Mouse (Mus musculus): ENCODE results near the gene Mfn2. TPM values are rescaled to one million over a fixed set of nuclear protein-coding genes. Genes with fewer than 3 reads are reported as not detected.
A peak's percentile ranks its signal among the peaks of the same experiment; 100 is the strongest.
"Not testable (repeated sequence)": the region's sequence is repeated elsewhere in the genome, so short reads cannot be mapped to it uniquely, and the experiment has no call there.

Gene Mfn2
- polyA plus RNA-seq, 1 experiment from 2014 or later: 15.5 TPM

- no peaks in the 10 kb centered on the region for H3K27me3 ChIP-seq
- peaks cover 43% of the 10 kb centered on the region for H3K4me1 ChIP-seq (replicated peaks)
- H3K9me3 ChIP-seq (replicated peaks): no peaks in the 10 kb centered on the region
- H3K4me2 ChIP-seq: peak overlapping the region; percentile 80
- ATAC-seq (ENCODE audit: insufficient read depth): no peak
- H3K36me3 ChIP-seq (replicated peaks): peaks cover 45% of the 10 kb centered on the region
- H3K27ac ChIP-seq (replicated peaks): peak overlapping the region; percentile 84
- 4% methylated on average over 22 of the region's 22 CpGs for WGBS (ENCODE audit: insufficient replicate concordance)
- H3K4me3 ChIP-seq (replicated peaks): peak overlapping the region; percentile 87
- peak overlapping the region; percentile 84 for H3K9ac ChIP-seq
Observed at GRCm38 (mm10) chr4:147867563-147868449, 36.7 kb downstream of the Mfn2 start.

- H3K9me3 ChIP-seq (replicated peaks); ATAC-seq (ENCODE audit: insufficient read depth); H3K27ac ChIP-seq (replicated peaks); H3K27me3 ChIP-seq; H3K9ac ChIP-seq: not testable (repeated sequence)
- Histone ChIP-seq H3K4me3 (replicated peaks) (peak overlapping the region; percentile 87), H3K36me3 (replicated peaks) (peaks cover 47% of the 10 kb centered on the region), H3K4me1 (replicated peaks) (peaks cover 43% of the 10 kb centered on the region), H3K4me2 (peak overlapping the region; percentile 80)
- WGBS (ENCODE audit: insufficient replicate concordance): 59% methylated on average over 3 of the region's 3 CpGs
Observed at GRCm38 (mm10) chr4:147866793-147867192, 37.7 kb downstream of the Mfn2 start.

- WGBS (ENCODE audit: insufficient replicate concordance): 91% methylated on average over 9 of the region's 9 CpGs
- no peak overlapping the region for H3K4me3 ChIP-seq (replicated peaks)
Observed at GRCm38 (mm10) chr4:147866056-147866455, 38.4 kb downstream of the Mfn2 start.

GRCm38 (mm10) chr4:147865651-147866050 is 38.9 kb downstream of the Mfn2 start:
- WGBS (ENCODE audit: insufficient replicate concordance): 86% methylated on average over 6 of the region's 6 CpGs
- H3K27me3 ChIP-seq: no peaks in the 10 kb centered on the region
- H3K27ac ChIP-seq (replicated peaks): no peak overlapping the region
- H3K4me3 ChIP-seq (replicated peaks): no peak overlapping the region
- H3K4me1 ChIP-seq (replicated peaks): peaks cover 39% of the 10 kb centered on the region
- no peaks in the 10 kb centered on the region for H3K9me3 ChIP-seq (replicated peaks)
- peaks cover 53% of the 10 kb centered on the region for H3K36me3 ChIP-seq (replicated peaks)
- ATAC-seq (ENCODE audit: insufficient read depth): no peak
- no peak overlapping the region for H3K9ac ChIP-seq
- H3K4me2 ChIP-seq: no peak overlapping the region

More at GRCm38 (mm10) chr4:147866056-147866455, 38.4 kb downstream of the Mfn2 start:
- ATAC-seq (ENCODE audit: insufficient read depth): no peak
- peaks cover 41% of the 10 kb centered on the region for H3K4me1 ChIP-seq (replicated peaks)
- no peak overlapping the region for H3K4me2 ChIP-seq
- H3K36me3 ChIP-seq (replicated peaks): peaks cover 51% of the 10 kb centered on the region
- no peak overlapping the region for H3K9ac ChIP-seq
- H3K9me3 ChIP-seq (replicated peaks): no peaks in the 10 kb centered on the region
- no peaks in the 10 kb centered on the region for H3K27me3 ChIP-seq
- H3K27ac ChIP-seq (replicated peaks): no peak overlapping the region; the same call in 1 of the 2 replicates

GRCm38 (mm10) chr4:147862051-147862450 is 42.5 kb downstream of the Mfn2 start:
- Histone ChIP-seq H3K36me3 (replicated peaks) (peaks cover 61% of the 10 kb centered on the region), H3K4me1 (replicated peaks) (peaks cover 14% of the 10 kb centered on the region), H3K9ac (no peak overlapping the region), H3K9me3 (replicated peaks) (no peaks in the 10 kb centered on the region), H3K4me3 (replicated peaks) (no peak overlapping the region), H3K27me3 (no peaks in the 10 kb centered on the region), H3K4me2 (no peak overlapping the region), H3K27ac (replicated peaks) (no peak overlapping the region)
- ATAC-seq (ENCODE audit: insufficient read depth): no peak
- WGBS (ENCODE audit: insufficient replicate concordance): 72% methylated on average over 3 of the region's 3 CpGs

GRCm38 (mm10) chr4:147850776-147851175 is 53.7 kb downstream of the Mfn2 start:
- WGBS (ENCODE audit: insufficient replicate concordance): 61% methylated on average over 2 of the region's 2 CpGs
- H3K27me3 ChIP-seq: no peaks in the 10 kb centered on the region
- no peaks in the 10 kb centered on the region for H3K36me3 ChIP-seq (replicated peaks)
- H3K4me3 ChIP-seq (replicated peaks): no peak overlapping the region
- H3K9ac ChIP-seq: no peak overlapping the region
- no peak overlapping the region for H3K4me2 ChIP-seq
- H3K27ac ChIP-seq (replicated peaks): no peak overlapping the region
- ATAC-seq (ENCODE audit: insufficient read depth): no peak
- H3K4me1 ChIP-seq (replicated peaks): peaks cover 17% of the 10 kb centered on the region
- H3K9me3 ChIP-seq (replicated peaks): no peaks in the 10 kb centered on the region

GRCm38 (mm10) chr4:147848584-147848991 is 55.9 kb downstream of the Mfn2 start:
- peak; percentile 58 for ATAC-seq (ENCODE audit: insufficient read depth)
- Histone ChIP-seq H3K9me3 (replicated peaks) (no peaks in the 10 kb centered on the region), H3K27ac (replicated peaks) (no peak overlapping the region; the same call in 1 of the 2 replicates), H3K4me2 (peak overlapping the region; percentile 77), H3K27me3 (no peaks in the 10 kb centered on the region), H3K36me3 (replicated peaks) (no peaks in the 10 kb centered on the region; the same call in 1 of the 2 replicates), H3K9ac (peak overlapping the region; percentile 66), H3K4me1 (replicated peaks) (peaks cover 17% of the 10 kb centered on the region), H3K4me3 (replicated peaks) (peak overlapping the region; percentile 75)
- WGBS (ENCODE audit: insufficient replicate concordance): 0% methylated on average over 4 of the region's 4 CpGs

- WGBS (ENCODE audit: insufficient replicate concordance): 2% methylated on average over 23 of the region's 23 CpGs
- Histone ChIP-seq H3K4me2 (peak within 1 kb of the TSS; percentile 77), H3K4me3 (replicated peaks) (peak within 1 kb of the TSS; percentile 75), H3K27me3 (no peaks in the 10 kb centered on the region), H3K9ac (peak within 1 kb of the TSS; percentile 66), H3K9me3 (replicated peaks) (no peaks in the 10 kb centered on the region), H3K4me1 (replicated peaks) (peaks cover 17% of the 10 kb centered on the region), H3K36me3 (replicated peaks) (no peaks in the 10 kb centered on the region; the same call in 1 of the 2 replicates), H3K27ac (replicated peaks) (no peak within 1 kb of the TSS; the same call in 1 of the 2 replicates)
- peak; percentile 79 for ATAC-seq (ENCODE audit: insufficient read depth)
Observed at GRCm38 (mm10) chr4:147847614-147848583, 56.6 kb downstream of the Mfn2 start, which contains the start of gene Zfp933. Gene Zfp933, minus strand, starts transcription at chr4:147848366.

GRCm38 (mm10) chr4:147842871-147843270 is 61.6 kb downstream of the Mfn2 start:
- Histone ChIP-seq H3K27me3 (no peaks in the 10 kb centered on the region), H3K4me1 (replicated peaks) (peaks cover 7% of the 10 kb centered on the region; the same call in 1 of the 2 replicates), H3K27ac (replicated peaks) (no peak overlapping the region), H3K9me3 (replicated peaks) (no peaks in the 10 kb centered on the region; the same call in 1 of the 2 replicates), H3K36me3 (replicated peaks) (peaks cover 12% of the 10 kb centered on the region), H3K4me2 (no peak overlapping the region), H3K4me3 (replicated peaks) (no peak overlapping the region), H3K9ac (no peak overlapping the region)
- WGBS (ENCODE audit: insufficient replicate concordance): 69% methylated on average over 3 of the region's 3 CpGs
- no peak for ATAC-seq (ENCODE audit: insufficient read depth)

GRCm38 (mm10) chr4:147839282-147839681 is 65.2 kb downstream of the Mfn2 start:
- not testable (repeated sequence) for H3K4me1 ChIP-seq (replicated peaks); ATAC-seq (ENCODE audit: insufficient read depth); H3K4me3 ChIP-seq (replicated peaks); H3K9ac ChIP-seq; H3K27ac ChIP-seq (replicated peaks); H3K4me2 ChIP-seq; H3K27me3 ChIP-seq; H3K9me3 ChIP-seq (replicated peaks)
- peaks cover 12% of the 10 kb centered on the region for H3K36me3 ChIP-seq (replicated peaks)
- 88% methylated on average over 21 of the region's 26 CpGs for WGBS (ENCODE audit: insufficient replicate concordance)

Data from liver, embryonic 15.5 days (tissue).